Mouse (Mus musculus) CD4-positive, CD25-positive, alpha-beta regulatory T cell, adult 9 weeks (primary cell): Measurements from ENCODE around the gene Ggta1. TPM values are rescaled to one million over a fixed set of nuclear protein-coding genes. Genes with fewer than 3 reads are reported as not detected.

Source experiments
- polyA plus RNA-seq: library from polyadenylated mRNA; unstranded; fragments of 100-300 nt; shearing (Covaris generic); gene quantifications from one replicate; pipeline ENCODE4 v1.2.1, GENCODE M21; 2017

Ggta1 gene
- polyA plus RNA-seq, result 23.7 TPM

GRCm38 (mm10) chr2:35462791-35463281, at the start of gene Ggta1:
Gene Ggta1 (minus strand): TSS chr2:35463231.

DNA sequence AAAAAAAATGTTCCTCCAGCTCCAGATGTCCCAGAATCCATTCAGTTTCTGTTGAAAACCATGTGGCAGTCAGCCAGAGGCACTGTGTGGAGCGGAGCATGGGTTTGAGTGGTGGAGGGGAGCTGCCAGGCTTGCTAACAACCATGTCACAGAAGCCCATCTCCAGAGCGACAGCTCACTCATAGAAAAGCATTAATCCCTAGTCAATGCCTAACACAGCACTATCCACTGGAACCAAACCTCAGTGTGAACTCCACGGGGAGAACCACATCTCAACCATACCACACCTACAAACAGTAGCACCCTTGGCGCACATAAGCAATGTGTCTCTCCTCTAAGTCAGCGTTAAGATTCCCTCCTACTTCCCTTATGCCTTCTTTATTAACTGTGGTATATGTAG, 65.9 kb downstream of the Ggta1 start, which contains the start of gene 4930402F06Rik:
TSS of gene 4930402F06Rik (minus strand) at position 80 of the 400 bp plus-strand sequence.

DNA sequence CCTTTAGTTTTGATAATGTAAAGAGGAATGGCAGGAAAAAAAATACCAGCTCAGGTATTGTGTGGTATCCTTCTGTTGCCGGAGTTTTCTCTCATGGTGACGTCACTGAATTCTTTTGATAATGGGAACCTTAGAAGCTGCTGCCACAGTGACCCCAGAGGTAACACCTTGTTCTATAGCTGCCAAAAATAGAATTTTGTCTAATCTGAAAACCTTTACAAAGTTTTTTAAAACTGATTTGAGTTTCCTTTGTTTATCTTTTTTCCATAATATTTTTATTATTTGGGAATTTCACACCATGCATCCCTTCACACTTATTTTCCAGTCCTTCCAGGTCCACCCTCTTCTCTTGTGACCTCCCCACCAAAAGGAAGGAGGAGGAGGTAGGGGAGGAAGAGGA, 95.4 kb downstream of the Ggta1 start, which contains the start of gene 4930568D16Rik:
TSS of gene 4930568D16Rik (minus strand) at position 101 of the 400 bp plus-strand sequence.

Other genes starting within 250 kb of the Ggta1 start
- gene Gsn, start 206.9 kb downstream of the Ggta1 start, polyA plus RNA-seq, result 37.1 TPM
- 5.6 TPM for gene Stom, start 126.3 kb downstream of the Ggta1 start, polyA plus RNA-seq
- not detected for gene 4930568D16Rik, start 95.5 kb downstream of the Ggta1 start, polyA plus RNA-seq
- gene 4930402F06Rik, start 66.1 kb downstream of the Ggta1 start, polyA plus RNA-seq, result not detected
- gene Dab2ip, start 95.0 kb upstream of the Ggta1 start, polyA plus RNA-seq, result 0.81 TPM